Mouse (Mus musculus) fibroblast of lung, adult 2 months (primary cell): ENCODE results near the gene Runx1.

Source experiments
- DNase-seq: peaks from one replicate; pipeline ENCODE4 v3.0.0-alpha.2; 2011; ENCODE audit warnings: low read depth

Gene Runx1

DNA sequence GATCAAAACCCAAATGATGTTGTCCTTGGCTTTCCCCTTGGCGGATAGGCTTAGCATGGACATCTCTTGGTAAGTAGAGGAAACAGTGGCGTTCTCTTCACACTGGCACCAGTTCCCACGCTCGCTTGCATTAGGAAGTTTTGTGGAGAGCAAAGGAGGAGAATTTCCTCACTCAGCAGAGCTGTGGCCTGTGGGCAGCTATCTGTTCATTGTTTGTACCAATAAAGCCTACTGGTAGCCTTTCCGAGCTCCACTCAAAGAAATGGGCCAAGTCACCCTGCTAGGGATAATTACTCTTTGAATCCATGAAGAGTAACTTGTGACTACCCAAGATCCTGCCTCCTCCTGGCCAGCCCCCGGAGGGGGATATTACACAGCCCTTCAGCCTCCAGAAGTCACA, 734 bp upstream of the Runx1 start:
- DNase-seq, result no peak

GRCm38 (mm10) chr16:92825204-92825843, 625 bp downstream of the Runx1 start:
- no peak for DNase-seq

- no peak for DNase-seq
Observed at GRCm38 (mm10) chr16:92824723-92825203, 1.2 kb downstream of the Runx1 start.

- DNase-seq, result no peak
Observed at GRCm38 (mm10) chr16:92824003-92824722, 1.8 kb downstream of the Runx1 start.

- DNase-seq, result no peak
Observed at GRCm38 (mm10) chr16:92823381-92823862, 2.5 kb downstream of the Runx1 start.

DNA sequence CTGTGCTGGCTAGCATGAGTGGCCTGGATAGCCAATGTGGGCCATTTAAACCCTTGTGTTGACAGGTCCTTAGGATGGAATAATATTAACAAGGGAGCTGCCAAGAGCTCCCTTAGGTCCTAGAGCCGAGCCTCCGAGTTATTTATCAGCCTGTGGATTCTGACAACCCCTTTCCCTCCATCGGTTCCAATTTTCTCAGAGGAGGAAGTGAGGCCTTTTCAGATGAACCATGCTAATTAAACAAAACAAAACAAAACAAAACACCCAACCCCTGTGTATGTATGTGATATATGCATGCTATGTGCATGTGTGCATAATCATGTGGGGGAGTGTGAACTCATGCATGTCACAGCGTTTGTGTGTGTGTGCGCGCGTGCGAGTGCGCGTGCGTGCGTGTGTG, 3.3 kb downstream of the Runx1 start:
- DNase-seq, result no peak

- DNase-seq, result no peak
Observed at GRCm38 (mm10) chr16:92821938-92822629, 3.9 kb downstream of the Runx1 start.

- DNase-seq, result no peak
Observed at GRCm38 (mm10) chr16:92821596-92821937, 4.4 kb downstream of the Runx1 start.

DNA sequence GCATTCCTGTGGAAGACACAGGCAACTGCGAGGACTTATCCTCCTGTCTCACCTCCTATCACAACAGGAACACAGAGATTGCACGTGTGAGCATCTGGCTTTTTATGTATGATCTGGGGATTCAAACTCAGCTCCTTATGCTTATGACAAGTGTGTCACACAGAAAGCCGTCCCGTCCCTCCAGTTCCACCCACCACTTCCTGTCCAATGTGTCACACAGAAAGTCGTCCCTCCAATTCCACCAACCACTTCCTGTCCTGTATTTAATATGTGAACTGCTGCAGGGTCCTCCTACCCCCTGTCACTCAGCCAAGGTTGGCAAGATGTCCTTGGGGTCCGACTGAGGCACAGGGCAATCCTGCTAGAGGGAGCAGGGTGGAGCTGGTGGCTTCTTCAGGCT, 5.5 kb downstream of the Runx1 start:
- no peak for DNase-seq

DNA sequence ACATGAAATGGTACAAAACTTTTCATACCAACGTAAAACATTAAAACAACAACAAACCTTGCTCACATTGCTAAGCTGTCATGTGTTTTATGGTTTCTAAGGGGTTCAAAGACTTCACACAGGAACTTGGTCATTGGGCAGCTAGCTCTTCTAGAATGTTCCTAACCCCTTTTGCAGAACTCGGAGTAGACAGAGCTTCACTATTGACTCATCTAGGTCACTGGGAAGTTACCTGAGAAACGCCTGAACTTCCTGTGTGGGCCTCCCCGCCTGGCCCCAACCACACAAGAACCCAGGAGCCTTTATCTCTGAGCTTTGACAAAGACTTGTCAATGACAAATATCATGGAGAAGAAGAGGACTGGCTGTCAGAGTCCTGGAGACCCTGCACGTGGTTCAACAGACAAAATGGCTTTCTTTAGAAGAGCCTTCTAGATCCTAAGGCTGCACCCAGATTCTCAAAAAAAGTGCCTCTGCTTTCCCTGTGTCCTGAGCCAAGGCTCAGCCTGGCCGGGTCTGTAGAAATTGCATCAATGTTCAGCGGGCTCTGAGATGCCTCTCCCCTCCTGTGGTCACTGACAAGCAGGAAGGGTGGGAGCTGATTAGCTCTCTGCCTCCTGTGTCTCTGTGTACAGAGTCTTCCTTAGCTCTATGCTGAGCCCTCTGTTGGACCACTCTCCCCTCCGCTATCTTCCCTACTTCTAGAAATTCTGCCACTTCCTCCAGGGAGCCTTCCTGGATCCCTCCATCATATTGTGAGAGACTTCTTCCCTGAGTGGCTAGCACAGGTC, 7.3 kb downstream of the Runx1 start:
- no peak for DNase-seq

GRCm38 (mm10) chr16:92816092-92816491, 9.9 kb downstream of the Runx1 start:
- no peak for DNase-seq

- no peak for DNase-seq
Observed at GRCm38 (mm10) chr16:92815195-92815527, 10.8 kb downstream of the Runx1 start.

GRCm38 (mm10) chr16:92814366-92815194, 11.4 kb downstream of the Runx1 start:
- DNase-seq, result no peak

- DNase-seq, result no peak
Observed at GRCm38 (mm10) chr16:92812405-92812804, 13.5 kb downstream of the Runx1 start.

DNA sequence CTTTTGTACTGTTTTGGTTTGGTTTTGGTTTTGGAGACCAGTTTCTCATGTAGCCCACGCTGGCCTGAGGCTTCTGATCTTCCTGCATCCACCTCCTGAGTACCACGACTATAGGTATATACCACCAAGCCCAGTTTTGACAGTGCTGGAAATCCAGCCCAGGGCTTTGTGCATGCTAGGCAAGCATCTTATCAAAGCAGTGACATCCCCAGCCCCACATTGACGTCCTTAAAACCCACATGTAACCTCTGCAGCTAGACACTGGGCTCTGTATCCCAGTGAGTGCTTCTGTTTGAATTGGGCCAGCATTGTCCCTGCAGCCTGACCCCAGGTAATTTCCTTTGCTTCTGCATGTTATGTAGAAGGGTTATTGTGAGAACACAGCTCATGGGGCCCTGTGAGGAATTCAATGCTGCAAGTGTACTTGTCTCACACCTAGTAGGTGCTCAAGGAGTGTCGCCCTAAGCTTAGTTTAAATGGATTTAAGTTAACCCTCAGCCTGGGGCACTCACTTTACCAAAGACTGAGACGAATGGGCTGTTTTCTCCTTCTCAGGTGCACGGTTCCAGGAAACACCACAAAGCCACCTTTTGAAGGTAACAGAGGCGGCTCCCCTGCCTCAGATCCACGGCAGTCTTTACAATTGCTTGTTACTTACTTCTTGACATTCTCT, 15.2 kb downstream of the Runx1 start:
- no peak for DNase-seq

- DNase-seq, result no peak
Observed at GRCm38 (mm10) chr16:92807772-92808171, 18.2 kb downstream of the Runx1 start.

GRCm38 (mm10) chr16:92803076-92803580, 22.8 kb downstream of the Runx1 start:
- no peak for DNase-seq

DNA sequence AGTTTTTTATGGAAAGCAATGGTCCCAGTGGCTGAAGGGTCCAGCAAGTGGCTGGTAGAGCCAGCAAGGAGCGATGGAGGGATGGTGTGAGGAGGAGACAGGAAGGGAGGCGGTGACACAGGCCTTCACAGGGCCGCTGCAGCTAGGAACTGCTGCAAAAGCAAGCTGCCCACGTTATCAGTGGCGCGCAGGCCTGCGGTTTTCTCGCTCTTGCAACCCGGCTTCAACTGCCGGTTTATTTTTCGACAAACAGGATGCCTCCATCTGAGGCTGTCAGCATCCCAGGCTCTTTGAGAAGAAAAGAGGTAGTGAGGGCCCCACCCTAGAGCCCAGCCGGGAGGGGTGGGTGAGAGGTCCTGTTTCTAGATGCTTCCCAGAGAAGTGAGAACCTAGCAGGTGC, 24.4 kb downstream of the Runx1 start:
- no peak for DNase-seq

DNA sequence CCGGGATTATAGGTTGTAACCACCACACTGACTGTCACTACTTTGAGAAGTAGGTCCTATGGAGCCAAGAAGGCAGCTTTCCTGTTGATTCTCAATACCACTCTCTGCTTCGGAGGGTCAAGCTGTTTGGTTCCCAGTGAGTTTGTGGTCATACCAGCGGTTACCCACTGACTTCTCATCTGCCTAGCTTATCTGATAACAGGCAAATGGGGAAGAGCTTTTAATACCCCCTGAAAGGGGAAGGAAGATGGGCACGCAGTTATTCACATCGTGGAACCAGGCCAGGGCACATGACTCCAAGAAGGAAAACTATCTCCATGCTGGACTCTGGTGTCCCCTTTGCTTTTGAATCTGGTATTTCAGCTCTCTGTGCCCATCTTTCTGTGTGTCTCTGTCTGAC, 25.1 kb downstream of the Runx1 start:
- no peak for DNase-seq

DNA sequence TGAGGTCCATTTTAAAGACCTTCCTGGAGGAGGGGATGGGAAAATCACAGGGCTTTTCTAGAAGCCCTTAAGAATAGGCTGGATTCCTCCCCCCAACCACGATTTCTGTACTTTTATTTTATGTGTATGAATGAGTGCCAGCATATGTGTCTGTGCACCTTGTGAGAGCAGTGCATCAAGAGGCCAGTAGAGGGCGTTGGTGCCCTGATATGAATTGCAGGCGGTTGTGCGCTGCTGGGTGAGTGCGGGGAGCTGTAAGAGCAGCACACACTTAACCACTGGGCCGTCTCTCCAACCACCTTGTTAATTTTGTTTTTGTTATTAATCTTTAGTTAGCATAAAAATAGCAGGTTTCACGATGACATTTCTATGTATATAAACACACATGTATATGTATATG, 26.0 kb downstream of the Runx1 start:
- DNase-seq, result no peak

GRCm38 (mm10) chr16:92794197-92794596, 31.8 kb downstream of the Runx1 start:
- no peak for DNase-seq
